Mouse (Mus musculus) inflammation-experienced regulatory T-cells (primary cell): Measurements from ENCODE around the gene Inhba. TPM values are rescaled to one million over a fixed set of nuclear protein-coding genes. Genes with fewer than 3 reads are reported as not detected.

Experiments
- polyA plus RNA-seq, 2 experiments: library from polyadenylated mRNA; unstranded; fragments of 100-300 nt; shearing (Covaris generic); gene quantifications; one replicate each; pipeline ENCODE4 v1.2.1; 2017

Gene Inhba
- 1 to 10 TPM in 1 of 2 experiments, under 1 TPM in 1; 0.17 to 1.8 TPM for polyA plus RNA-seq

GRCm38 (mm10) chr13:16011372-16012242 lies at the start of gene Inhba:
Inhba (plus strand) TSS chr13:16011851.

